Mouse (Mus musculus) megakaryocyte, embryonic 14.5 days (primary cell): Measurements from ENCODE around the gene Cwc22.

ENCODE experiments used
- FLI1 ChIP-seq: IDR thresholded peaks from 2 replicates; pipeline ENCODE4 v1.6.1; 2012; ENCODE audit warnings: low read length, inconsistent platforms, mixed read lengths
- GATA1 ChIP-seq: IDR thresholded peaks from 3 replicates; pipeline ENCODE4 v1.6.1; 2012; ENCODE audit warnings: mixed read lengths, low read length, inconsistent platforms, borderline replicate concordance

DNA sequence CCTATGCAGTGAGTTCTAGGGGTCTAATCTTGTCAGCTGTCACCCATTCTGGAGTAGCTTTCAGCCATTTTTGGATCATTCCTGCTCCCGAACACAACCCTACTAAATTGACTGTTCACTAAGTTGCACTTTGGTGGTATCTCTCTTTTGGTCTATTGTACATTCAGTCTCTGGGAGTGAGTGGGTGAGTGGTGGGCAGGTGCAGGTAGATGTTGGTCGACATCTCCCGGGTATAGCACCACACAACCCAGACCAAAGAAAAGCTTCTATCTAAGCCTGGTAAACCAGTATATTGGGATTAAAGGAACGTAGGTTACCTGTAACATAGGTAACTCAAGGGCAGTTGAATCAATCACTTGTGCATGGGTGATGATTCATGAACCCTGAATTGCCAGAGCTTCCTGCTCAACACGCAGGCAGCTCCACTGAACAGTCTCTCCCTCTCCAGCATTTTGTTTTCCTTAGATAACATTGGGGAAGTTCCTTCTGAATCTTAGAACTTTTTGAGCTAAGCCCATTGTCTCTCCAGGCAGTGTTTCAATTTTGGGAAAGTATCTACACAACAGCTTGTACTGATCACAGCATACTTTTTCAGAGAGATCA is 55.2 kb downstream of the Cwc22 start:
- no peak for TF ChIP-seq GATA1
- peak; percentile 63; the same call in 1 of the 2 replicates for TF ChIP-seq FLI1
